Mouse (Mus musculus) E14TG2a.4 (cell line): ENCODE measurements at regions not wholly inside any gene's neighbourhood (a gene's known extent, or its start where the extent isn't known, plus 50 kb on each side); places are given as distances from the start of the nearest gene placed in this dataset.

ENCODE experiments used
- CTCF ChIP-seq: conservative IDR thresholded peaks from 2 replicates; pipeline ENCODE4 v1.5.1; 2014; ENCODE audit warnings: low read length
- NANOG ChIP-seq: IDR thresholded peaks from 2 replicates; pipeline ENCODE4 v1.6.1; 2014; ENCODE audit warnings: borderline replicate concordance, low read length, mixed read lengths
- POU5F1 ChIP-seq: IDR thresholded peaks from 2 replicates; pipeline ENCODE4 v1.6.1; 2014; ENCODE audit warnings: low read length, borderline replicate concordance

DNA sequence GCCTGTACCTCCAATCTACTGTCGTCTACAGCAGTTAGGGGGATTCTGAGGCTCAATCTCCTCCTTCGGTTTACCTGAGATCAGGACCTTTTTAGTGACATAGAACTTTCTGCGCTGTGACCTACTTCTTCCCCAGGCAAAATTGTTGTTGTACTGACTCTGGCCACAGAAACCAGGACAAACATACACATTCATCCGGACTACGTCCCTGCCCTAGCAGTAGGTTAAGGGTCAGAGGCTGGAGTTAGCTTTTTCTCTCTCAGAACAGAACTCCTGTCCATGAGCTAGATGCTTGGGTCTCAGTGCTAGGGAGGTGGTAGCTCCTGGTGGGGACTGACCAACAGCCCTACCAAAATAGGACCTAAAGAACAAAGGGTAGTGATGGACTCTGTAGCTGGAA, 180.2 kb downstream of the Rybp start:
- TF ChIP-seq CTCF (no peak), NANOG (no peak), POU5F1 (no peak)
